Mouse (Mus musculus): ENCODE measurements around the gene Klf7. TPM values are rescaled to one million over a fixed set of nuclear protein-coding genes. Genes with fewer than 3 reads are reported as not detected.
A peak's percentile ranks its signal among the peaks of the same experiment; 100 is the strongest.

Klf7 gene
- polyA plus RNA-seq, 1 experiment from 2014 or later, result 86.1 TPM

- ATAC-seq (ENCODE audit: low FRiP score, low TSS enrichment) (no peak), DNase-seq (no peak)
- H3K4me1 ChIP-seq (ENCODE audit: control insufficient read depth, insufficient read depth, low read length), result peaks cover 21% of the 10 kb centered on the region
- H3K9me3 ChIP-seq (ENCODE audit: control insufficient read depth, low read length), result no peaks in the 10 kb centered on the region
- no peaks in the 10 kb centered on the region for H3K27me3 ChIP-seq (ENCODE audit: control insufficient read depth, insufficient read depth, low read length)
- WGBS, result 44% methylated on average over 4 of the region's 4 CpGs
- no peak overlapping the region for H3K4me3 ChIP-seq (replicated peaks; ENCODE audit: low read depth, low read length)
- H3K36me3 ChIP-seq (ENCODE audit: control insufficient read depth, insufficient read depth, low read length), result no peaks in the 10 kb centered on the region
- no peak overlapping the region for H3K27ac ChIP-seq (replicated peaks; ENCODE audit: low read depth, low read length)
- H3K4me2 ChIP-seq (ENCODE audit: low read length), result no peak overlapping the region
- H3K9ac ChIP-seq (replicated peaks; ENCODE audit: low read length), result no peak overlapping the region
Measured at GRCm38 (mm10) chr1:63995828-63996227, 126.3 kb downstream of the Klf7 start.

GRCm38 (mm10) chr1:63995137-63995492 is 127.0 kb downstream of the Klf7 start:
- Histone ChIP-seq H3K27me3 (ENCODE audit: control insufficient read depth, insufficient read depth, low read length) (no peaks in the 10 kb centered on the region), H3K4me1 (ENCODE audit: control insufficient read depth, insufficient read depth, low read length) (peaks cover 21% of the 10 kb centered on the region), H3K9me3 (ENCODE audit: control insufficient read depth, low read length) (no peaks in the 10 kb centered on the region), H3K9ac (replicated peaks; ENCODE audit: low read length) (no peak overlapping the region), H3K4me2 (ENCODE audit: low read length) (0 out of 2 replicates have a peak overlapping the region, but pooled peaks have one; percentile 26), H3K4me3 (replicated peaks; ENCODE audit: low read depth, low read length) (no peak overlapping the region), H3K27ac (replicated peaks; ENCODE audit: low read depth, low read length) (peak overlapping the region; percentile 55; the same call in 1 of the 2 replicates), H3K36me3 (ENCODE audit: control insufficient read depth, insufficient read depth, low read length) (no peaks in the 10 kb centered on the region)
- WGBS, result 69% methylated on average over 5 of the region's 5 CpGs
- no peak for DNase-seq
- no peak for ATAC-seq (ENCODE audit: low FRiP score, low TSS enrichment)

DNA sequence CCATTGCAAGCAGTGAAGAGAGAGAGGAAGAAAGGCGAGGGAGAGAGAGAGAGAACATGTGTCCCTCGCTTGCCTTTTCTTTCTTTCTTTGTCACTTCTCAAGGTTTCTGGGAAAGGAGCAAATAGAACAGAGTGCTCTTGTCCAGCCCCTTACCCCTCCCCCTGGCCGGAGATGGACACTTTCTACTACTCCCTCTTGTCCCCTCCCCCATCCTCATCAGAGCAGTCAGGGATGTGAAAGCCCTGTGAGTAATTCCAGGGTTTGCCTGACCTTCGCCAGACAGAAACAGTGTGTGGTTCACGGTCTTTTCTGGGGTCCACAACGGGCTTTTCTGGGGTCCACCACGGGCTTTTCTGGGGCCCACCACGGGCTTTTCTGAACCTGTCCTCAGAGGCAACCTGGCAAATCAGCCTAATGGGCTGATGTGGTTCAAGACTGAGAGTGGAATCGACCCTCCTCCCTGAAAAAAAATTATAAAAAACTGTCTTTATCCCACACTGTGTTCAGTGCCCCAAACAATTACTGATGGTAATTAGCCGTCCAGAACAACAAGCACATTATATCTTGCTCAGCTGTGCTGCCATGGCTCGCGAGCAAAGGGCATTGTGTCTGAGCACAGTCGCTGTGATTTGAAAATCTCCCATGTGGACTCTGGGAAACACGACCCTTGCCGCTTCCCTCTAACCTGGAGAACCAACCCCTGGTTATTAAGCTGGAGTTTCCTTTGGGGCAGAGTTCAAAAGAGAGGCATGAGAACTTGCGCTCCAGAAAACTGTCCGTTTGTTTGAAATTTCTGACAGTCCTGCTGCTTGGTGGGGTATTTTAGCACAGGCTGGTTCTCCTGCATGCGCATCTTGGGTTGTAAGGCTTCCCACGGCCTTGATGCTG is 127.6 kb downstream of the Klf7 start:
- Histone ChIP-seq H3K27me3 (ENCODE audit: control insufficient read depth, insufficient read depth, low read length) (no peaks in the 10 kb centered on the region), H3K9me3 (ENCODE audit: control insufficient read depth, low read length) (no peaks in the 10 kb centered on the region), H3K4me1 (ENCODE audit: control insufficient read depth, insufficient read depth, low read length) (peaks cover 21% of the 10 kb centered on the region), H3K36me3 (ENCODE audit: control insufficient read depth, insufficient read depth, low read length) (no peaks in the 10 kb centered on the region), H3K4me2 (ENCODE audit: low read length) (peak overlapping the region; percentile 26), H3K9ac (replicated peaks; ENCODE audit: low read length) (no peak overlapping the region), H3K4me3 (replicated peaks; ENCODE audit: low read depth, low read length) (no peak overlapping the region), H3K27ac (replicated peaks; ENCODE audit: low read depth, low read length) (peak overlapping the region; percentile 55)
- DNase-seq, result peak; percentile 69
- 0 out of 2 replicates have a peak, but pooled peaks have one; percentile 31 for ATAC-seq (ENCODE audit: low FRiP score, low TSS enrichment)
- whole genome bisulfite sequencing, result 15% methylated on average over 19 of the region's 19 CpGs

DNA sequence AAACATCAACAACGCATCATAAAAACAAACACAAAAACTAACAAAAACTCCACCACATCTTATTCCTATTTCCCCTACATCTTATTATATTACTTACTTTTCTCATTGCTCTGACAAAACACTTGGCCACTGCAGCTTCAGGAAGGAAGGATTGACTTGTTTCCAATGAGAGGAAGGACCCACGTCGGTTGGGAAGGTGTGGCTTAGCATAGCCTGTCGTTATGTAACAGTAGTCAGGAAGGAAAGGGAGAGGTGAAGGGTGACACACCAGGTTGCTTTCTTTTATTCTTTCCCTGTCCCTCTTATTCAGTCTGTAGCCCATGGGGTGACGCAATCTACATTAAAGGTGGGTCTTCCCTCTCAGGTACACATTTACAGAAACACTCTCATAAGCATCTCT is 129.6 kb downstream of the Klf7 start:
- WGBS, result 90% methylated on average over 5 of the region's 5 CpGs
- H3K9me3 ChIP-seq (ENCODE audit: control insufficient read depth, low read length), result no peaks in the 10 kb centered on the region
- no peaks in the 10 kb centered on the region for H3K27me3 ChIP-seq (ENCODE audit: control insufficient read depth, insufficient read depth, low read length)

DNA sequence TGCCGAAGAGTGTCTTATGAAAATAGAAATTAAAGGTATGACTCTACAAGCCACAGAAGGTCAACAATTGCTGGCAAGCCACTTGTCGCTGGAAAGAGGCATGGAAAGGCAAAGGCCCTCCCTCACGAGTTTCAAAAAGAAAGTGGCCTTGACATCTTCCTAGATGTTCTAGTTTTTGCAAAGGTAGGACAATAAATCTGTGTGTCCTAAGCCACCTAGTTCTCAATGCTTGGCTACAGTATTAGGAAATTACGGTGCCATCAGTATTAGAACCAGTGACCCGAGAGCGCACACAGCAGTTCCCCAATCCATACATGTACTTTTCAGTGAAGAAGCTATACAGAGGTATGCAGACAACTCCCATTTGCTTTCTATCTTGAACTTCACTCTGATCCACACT is 131.7 kb downstream of the Klf7 start:
- WGBS, result 97% methylated on average over 6 of the region's 6 CpGs
- H3K27me3 ChIP-seq (ENCODE audit: control insufficient read depth, insufficient read depth, low read length), result no peaks in the 10 kb centered on the region
- DNase-seq (no peak), ATAC-seq (ENCODE audit: low FRiP score, low TSS enrichment) (no peak)
- no peak overlapping the region for H3K27ac ChIP-seq (replicated peaks; ENCODE audit: low read depth, low read length)
- no peaks in the 10 kb centered on the region for H3K9me3 ChIP-seq (ENCODE audit: control insufficient read depth, low read length)
- H3K4me3 ChIP-seq (replicated peaks; ENCODE audit: low read depth, low read length), result no peak overlapping the region
- H3K9ac ChIP-seq (replicated peaks; ENCODE audit: low read length), result no peak overlapping the region
- H3K36me3 ChIP-seq (ENCODE audit: control insufficient read depth, insufficient read depth, low read length), result no peaks in the 10 kb centered on the region
- H3K4me1 ChIP-seq (ENCODE audit: control insufficient read depth, insufficient read depth, low read length), result peaks cover 17% of the 10 kb centered on the region
- no peak overlapping the region for H3K4me2 ChIP-seq (ENCODE audit: low read length)

More for the DNA sequence above, 129.6 kb downstream of the Klf7 start:
- no peak for ATAC-seq (ENCODE audit: low FRiP score, low TSS enrichment)
- Histone ChIP-seq H3K4me2 (ENCODE audit: low read length) (no peak overlapping the region), H3K36me3 (ENCODE audit: control insufficient read depth, insufficient read depth, low read length) (no peaks in the 10 kb centered on the region), H3K27ac (replicated peaks; ENCODE audit: low read depth, low read length) (no peak overlapping the region), H3K9ac (replicated peaks; ENCODE audit: low read length) (no peak overlapping the region), H3K4me3 (replicated peaks; ENCODE audit: low read depth, low read length) (no peak overlapping the region), H3K4me1 (ENCODE audit: control insufficient read depth, insufficient read depth, low read length) (peaks cover 21% of the 10 kb centered on the region)
- DNase-seq, result no peak

GRCm38 (mm10) chr1:63980733-63981132 is 141.3 kb downstream of the Klf7 start:
- H3K9me3 ChIP-seq (ENCODE audit: control insufficient read depth, low read length), result no peaks in the 10 kb centered on the region
- H3K9ac ChIP-seq (replicated peaks; ENCODE audit: low read length), result no peak overlapping the region
- H3K27ac ChIP-seq (replicated peaks; ENCODE audit: low read depth, low read length), result no peak overlapping the region
- ATAC-seq (ENCODE audit: low FRiP score, low TSS enrichment) (no peak), DNase-seq (no peak)
- H3K27me3 ChIP-seq (ENCODE audit: control insufficient read depth, insufficient read depth, low read length), result no peaks in the 10 kb centered on the region
- H3K4me2 ChIP-seq (ENCODE audit: low read length), result no peak overlapping the region
- no peak overlapping the region for H3K4me3 ChIP-seq (replicated peaks; ENCODE audit: low read depth, low read length)
- 0 out of 2 replicates have a peak, but pooled peaks cover 4% of the 10 kb centered on the region for H3K4me1 ChIP-seq (ENCODE audit: control insufficient read depth, insufficient read depth, low read length)
- H3K36me3 ChIP-seq (ENCODE audit: control insufficient read depth, insufficient read depth, low read length), result no peaks in the 10 kb centered on the region
- WGBS, result 72% methylated on average over 2 of the region's 2 CpGs

Small RNA genes lying within 50 kb of the gene (microRNA-seq; reads per million reads assigned to microRNA genes)
- 0.88 reads per million for gene Mir6899

Measured in midbrain, embryonic 14.5 days (tissue).